Mouse (Mus musculus): ENCODE results near the gene Popdc3. TPM values are rescaled to one million over a fixed set of nuclear protein-coding genes. Genes with fewer than 3 reads are reported as not detected.

Popdc3 gene
- total RNA-seq, 2 experiments from 2014 or later = 0.75 to 1.6 TPM

Other genes with a start within 250 kb of the Popdc3 start
- 10 to 100 TPM; 14.5 to 14.6 TPM for gene Prep, start 110.9 kb upstream of the Popdc3 start, total RNA-seq (2021)
- gene Bves, start 157.7 kb downstream of the Popdc3 start, total RNA-seq (2021) = under 1 TPM; 0.48 to 0.82 TPM

All from left cerebral cortex, postnatal 14 days (tissue).